Mouse (Mus musculus) heart, postnatal 25 days (tissue): ENCODE measurements around the gene Ate1. TPM values are rescaled to one million over a fixed set of nuclear protein-coding genes. Genes with fewer than 3 reads are reported as not detected.

ENCODE experiments used
- DNase-seq: peaks from one replicate; pipeline ENCODE4 v3.0.0; 2022; ENCODE audit warnings: low spot score
- intact Hi-C: fragments of 180-260 bp; cut with DNase I; formaldehyde crosslinking; loops from one replicate; pipeline ENCODE4 v1.15.1; 2025
- total RNA-seq, 2 experiments: library from RNA; stranded (reverse); gene quantifications; 2 replicates each; pipeline ENCODE4 v1.2.3; 2021

The Ate1 gene
- total RNA-seq, result 10 to 100 TPM; 32.2 to 32.3 TPM

DNA sequence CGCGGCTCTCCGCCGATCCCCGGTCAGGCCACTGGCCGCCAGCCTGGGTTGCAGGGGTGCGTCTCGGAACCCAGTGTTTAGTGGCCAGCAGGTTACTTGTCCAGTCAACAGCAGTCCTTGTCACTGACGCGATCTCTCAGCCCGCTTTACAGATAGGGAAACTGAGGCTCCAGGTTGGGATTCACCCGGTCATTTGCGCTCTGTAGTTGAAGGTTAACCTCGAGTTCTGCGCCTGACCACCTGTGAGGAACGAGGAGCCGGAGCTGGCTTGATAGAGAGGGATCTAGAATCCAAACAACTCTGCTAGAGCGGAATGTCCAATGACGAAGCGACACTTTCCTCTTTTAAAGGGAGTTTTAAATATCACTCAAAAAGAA lies at the start of gene Ate1:
Gene Ate1, minus strand, starts transcription at position 321 of the 377 bp plus-strand sequence.
- DNase-seq, result no peak
- intact Hi-C loops, result loop anchor here (10.0 kb wide), 1 partner anchor 345 kb away; the partner anchor contains the start of gene Plekha1

GRCm38 (mm10) chr7:130568783-130569436 lies 48.7 kb upstream of the Ate1 start:
- no peak for DNase-seq
- intact Hi-C loops, result no loop called here

- no peak for DNase-seq
Observed at GRCm38 (mm10) chr7:130564596-130564995, 44.4 kb upstream of the Ate1 start.

GRCm38 (mm10) chr7:130563880-130564279 lies 43.7 kb upstream of the Ate1 start:
- DNase-seq, result no peak
- intact Hi-C loops, result no loop called here

More at GRCm38 (mm10) chr7:130564596-130564995, 44.4 kb upstream of the Ate1 start:
- intact Hi-C loops, result no loop called here

DNA sequence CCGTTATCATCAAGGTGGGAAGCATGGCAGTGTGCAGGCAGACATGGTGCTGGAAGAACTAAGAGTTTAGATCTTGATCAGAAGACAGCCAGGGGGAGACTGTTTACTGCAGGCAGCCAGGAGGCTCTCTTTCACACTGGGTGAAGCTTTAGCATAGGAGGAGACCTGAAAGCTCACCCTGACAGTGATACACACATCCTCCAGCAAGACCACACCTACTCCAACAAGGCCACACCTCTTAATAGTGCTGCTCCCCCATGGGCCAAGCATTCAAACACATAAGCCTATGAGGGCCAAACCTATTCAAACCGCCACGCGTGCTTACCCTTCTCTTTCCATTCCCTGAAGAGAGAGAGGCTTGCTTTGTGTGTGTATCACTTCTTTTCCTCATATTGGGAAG lies 43.1 kb upstream of the Ate1 start:
- DNase-seq, result no peak
- intact Hi-C loops, result no loop called here

DNA sequence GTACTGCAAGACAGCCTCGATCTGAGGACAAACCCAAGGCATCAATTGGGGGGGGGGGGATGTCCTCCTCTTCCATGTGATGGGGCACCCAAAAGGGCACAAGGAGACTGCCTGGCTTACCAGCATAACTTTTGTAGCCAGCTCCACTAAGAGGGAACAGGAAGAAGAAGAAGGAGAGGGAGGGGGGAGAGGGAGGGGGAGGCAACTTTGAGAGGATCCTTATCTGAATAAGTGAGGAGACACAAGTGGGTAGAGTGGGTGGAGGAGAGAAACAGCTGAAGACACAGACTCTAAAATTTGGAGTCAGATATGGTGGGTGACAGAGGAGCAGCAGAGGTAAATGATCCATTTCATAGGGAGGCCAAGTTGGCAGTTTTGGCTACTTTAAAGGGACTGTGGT lies 40.8 kb upstream of the Ate1 start:
- intact Hi-C loops, result no loop called here
- DNase-seq, result no peak

GRCm38 (mm10) chr7:130558592-130558991 lies 38.4 kb upstream of the Ate1 start:
- intact Hi-C loops, result no loop called here
- no peak for DNase-seq

GRCm38 (mm10) chr7:130555597-130555996 lies 35.4 kb upstream of the Ate1 start:
- no peak for DNase-seq
- intact Hi-C loops, result no loop called here

DNA sequence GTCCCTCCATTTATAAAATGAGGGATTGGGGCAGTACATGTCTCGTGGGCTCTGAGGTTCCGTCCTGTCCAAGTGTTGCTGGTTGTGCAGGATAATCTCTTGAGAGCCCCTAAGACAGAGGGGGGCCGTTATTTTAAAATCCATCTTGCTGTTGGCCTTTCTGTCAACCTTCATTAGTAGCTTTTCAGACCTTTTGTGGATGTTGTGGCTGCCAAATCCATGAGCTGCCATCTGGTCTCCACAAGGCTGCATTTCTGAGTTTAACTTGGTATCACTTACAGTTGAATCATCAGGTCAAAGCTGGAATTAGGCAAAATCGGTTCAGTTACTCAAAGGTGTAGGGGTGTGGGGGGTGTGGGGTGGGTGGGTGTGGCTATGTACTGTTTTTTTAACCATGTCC lies 33.2 kb upstream of the Ate1 start:
- intact Hi-C loops, result no loop called here
- no peak for DNase-seq

DNA sequence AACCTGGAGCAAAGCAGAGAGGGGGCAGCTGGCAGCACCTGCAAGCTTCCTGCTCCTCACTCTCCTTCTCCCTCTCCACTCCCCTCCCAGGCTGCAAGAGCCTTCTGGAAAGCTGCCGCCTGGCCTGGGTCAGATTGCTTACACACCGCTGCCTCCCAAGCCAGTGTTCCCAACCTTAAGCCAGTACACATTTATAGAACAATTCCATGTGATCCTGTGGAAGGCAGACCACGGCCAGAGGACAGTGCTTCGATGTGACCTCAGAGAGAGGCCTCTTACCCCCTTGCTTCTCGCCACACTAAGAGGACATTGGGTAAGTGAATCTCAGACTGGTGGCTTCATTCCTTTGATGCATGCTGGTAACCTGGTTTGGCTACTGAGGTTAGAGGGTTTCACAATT lies 32.6 kb upstream of the Ate1 start:
- intact Hi-C loops, result no loop called here
- DNase-seq, result peak; percentile 34

- DNase-seq, result no peak
- intact Hi-C loops, result loop anchor here (5.0 kb wide), 2 partner anchors 50 to 125 kb away; no protein-coding TSS in a partner anchor
Observed at GRCm38 (mm10) chr7:130547635-130548175, 27.5 kb upstream of the Ate1 start.

DNA sequence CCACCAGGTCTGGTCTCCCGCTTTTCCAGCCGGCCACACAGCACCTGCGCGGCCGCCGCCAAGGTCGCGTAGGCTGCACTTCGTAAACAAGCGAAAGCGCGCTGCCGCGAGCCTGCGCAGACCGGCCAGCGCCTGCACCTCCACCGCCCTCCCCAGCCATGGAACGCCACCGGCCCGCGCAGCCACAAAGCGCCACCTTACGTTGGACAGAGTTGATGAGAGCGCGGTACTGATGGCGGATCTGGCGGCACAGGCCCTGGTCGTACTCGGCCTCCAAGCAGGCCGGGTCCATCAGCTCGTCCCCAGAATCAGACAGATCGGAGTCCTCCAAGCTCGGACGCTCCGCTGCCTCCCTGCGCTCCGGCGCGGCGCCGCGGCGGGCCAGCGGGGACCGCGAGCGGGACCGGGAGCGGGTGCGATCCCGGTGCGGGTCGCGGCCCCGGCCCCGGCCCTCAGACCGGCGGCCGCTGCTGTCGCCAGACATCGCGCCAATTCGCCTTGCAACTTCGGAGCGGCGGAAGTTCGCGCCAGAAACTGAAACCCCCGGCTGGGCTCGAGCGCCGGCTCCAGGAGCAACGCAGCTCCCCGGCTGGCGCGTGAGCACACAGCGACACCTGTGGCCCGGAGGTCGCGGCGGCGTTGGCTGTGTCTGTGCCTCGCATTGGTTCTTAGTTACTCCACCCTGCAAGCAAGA lies 26.8 kb upstream of the Ate1 start:
- DNase-seq, result peak; percentile 82
- intact Hi-C loops, result loop anchor here (5.0 kb wide), 2 partner anchors 50 to 125 kb away; no protein-coding TSS in a partner anchor

DNA sequence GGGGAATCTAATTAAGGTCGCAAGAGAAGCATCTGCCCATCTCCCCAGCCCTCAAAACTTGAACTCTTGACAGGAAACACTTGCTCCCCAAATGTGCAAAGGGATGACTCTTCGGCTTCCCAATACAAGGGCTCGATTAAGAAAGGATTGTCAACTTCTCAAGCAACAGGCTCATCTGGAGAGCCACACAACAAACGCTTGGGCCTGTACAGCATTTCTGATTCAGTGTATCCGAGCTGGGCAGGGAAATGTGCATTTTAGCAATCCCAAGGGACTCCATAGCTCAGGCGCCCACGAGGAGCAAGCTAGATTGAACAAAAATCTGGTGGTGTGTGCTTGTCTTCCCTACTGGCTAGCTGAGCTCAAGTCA lies 26.2 kb upstream of the Ate1 start:
- intact Hi-C loops, result loop anchor here (5.0 kb wide), 2 partner anchors 51 to 126 kb away; no protein-coding TSS in a partner anchor
- no peak for DNase-seq

- intact Hi-C loops, result loop anchor here (5.0 kb wide), 2 partner anchors 51 to 126 kb away; no protein-coding TSS in a partner anchor
Observed at GRCm38 (mm10) chr7:130545893-130546292, 25.7 kb upstream of the Ate1 start.

DNA sequence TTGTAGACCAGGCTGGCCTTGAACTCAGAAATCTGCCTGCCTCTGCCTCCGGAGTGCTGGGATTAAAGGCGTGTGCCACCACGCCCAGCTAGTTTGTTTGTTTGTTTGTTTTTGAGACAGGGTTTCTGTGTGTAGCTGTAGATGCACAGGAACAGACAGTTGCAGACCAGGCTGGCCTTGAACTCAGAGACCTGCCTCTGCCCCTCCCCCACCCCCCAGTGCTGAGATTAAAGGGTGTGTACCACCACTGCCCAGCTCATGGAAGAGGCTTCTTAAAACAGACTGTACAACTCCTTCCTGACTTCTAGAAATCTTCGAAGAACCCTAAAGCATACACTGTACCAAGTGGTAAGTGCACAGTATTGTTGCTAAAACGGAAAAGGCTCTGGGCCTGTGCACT lies 25.2 kb upstream of the Ate1 start:
- no peak for DNase-seq
- intact Hi-C loops, result loop anchor here (5.0 kb wide), 2 partner anchors 52 to 127 kb away; no protein-coding TSS in a partner anchor

More at GRCm38 (mm10) chr7:130545893-130546292, 25.7 kb upstream of the Ate1 start:
- DNase-seq, result no peak

GRCm38 (mm10) chr7:130543181-130543580 lies 23.0 kb upstream of the Ate1 start:
- no peak for DNase-seq
- intact Hi-C loops, result no loop called here

GRCm38 (mm10) chr7:130540176-130540575 lies 20.0 kb upstream of the Ate1 start:
- intact Hi-C loops, result no loop called here
- DNase-seq, result no peak

DNA sequence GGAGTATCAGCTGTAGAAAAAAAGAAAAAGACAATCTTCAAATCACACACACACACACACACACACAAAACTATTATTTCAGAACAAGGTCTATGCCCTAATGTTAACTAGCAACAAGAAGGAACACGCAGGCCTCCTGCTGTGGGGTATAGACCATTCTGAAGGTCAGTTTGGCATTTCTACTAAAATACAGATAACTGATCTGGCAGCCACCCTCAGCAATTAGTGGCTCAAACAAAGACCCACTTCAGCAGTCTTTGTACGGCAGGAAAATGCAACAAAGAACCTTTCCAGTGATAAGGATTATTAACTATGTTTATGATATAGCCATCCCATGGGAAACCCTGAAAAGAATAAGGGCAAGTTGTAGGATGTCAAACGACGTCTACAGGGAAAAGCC lies 16.9 kb upstream of the Ate1 start:
- intact Hi-C loops, result no loop called here
- no peak for DNase-seq

DNA sequence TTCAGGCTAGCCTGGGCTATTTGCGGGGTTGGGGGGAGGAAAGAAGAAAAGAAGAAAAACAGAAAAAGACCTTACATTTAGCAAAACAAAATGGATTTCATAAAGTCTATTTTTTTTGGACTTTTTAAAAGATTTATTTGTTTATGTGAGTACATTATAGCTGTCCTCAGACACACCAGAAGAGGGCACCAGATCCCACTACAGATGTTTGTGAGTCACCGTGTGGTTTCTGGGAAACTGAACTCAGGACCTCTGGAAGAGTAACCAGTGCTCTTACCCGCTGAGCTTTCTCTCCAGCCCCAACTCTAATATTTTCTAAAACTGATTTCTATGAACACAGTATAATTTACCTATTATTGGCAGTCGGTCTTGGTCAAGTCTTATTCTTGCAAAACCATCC lies 15.0 kb upstream of the Ate1 start:
- intact Hi-C loops, result no loop called here
- DNase-seq, result no peak

DNA sequence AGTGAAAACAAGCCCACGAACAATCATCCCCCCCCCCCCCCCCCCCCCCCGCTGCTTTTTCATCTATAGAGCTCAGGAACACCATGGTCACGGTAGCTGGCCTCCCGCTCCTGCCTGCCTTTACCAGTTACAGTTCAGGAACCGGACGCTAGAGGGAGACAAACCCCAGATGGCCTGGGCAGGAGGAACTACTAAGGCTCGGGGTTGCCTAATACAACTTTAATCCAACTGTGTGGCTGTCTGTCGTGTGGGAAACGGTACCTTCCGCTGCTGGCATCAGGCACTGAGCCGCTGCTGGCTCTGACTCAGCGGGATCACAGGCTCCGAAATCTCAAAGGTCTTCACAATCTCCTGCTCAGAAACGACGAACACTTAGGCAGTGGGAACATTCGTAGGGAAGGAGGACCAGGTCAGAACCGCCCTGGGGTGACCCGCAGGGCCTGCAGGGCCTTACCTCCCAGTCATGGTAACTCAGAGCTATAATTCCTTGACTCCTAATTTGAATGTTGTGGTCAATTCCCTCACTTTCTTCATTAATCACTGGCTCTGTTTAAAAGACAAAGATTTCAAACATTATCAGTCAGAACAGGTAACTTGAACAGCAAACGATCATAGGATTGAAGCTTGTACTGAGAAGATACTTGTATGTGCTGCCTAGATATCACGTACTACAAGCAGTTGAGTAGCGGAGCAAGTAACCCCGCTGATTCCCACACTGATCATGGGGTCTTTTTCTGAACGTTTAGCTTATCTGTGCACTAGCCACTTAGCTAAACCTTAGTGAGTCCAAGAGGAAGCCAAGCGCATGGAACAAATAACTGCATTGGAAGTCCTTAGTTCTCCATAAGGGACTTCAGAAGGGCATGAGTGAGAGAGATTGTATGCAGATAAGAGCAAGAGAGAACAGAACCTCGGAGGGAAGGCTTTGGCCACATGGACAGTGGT lies 13.4 kb upstream of the Ate1 start:
- peak; percentile 64 for DNase-seq
- intact Hi-C loops, result loop anchor here (1.0 to 5.0 kb wide), 2 partner anchors 209 to 229 kb away; no protein-coding TSS in a partner anchor
